Comparison of ENCODE assay signal across 26 mouse cellular contexts in genomic region chr15:45690026-45690425, GRCm38 (mm10).
"Had no signal": no experiment of that assay in that cellular context is flagged by ENCODE, and none has a peak within 500 bp of the region (broad histone marks: within the 10 kb centered on the region; RNA-seq: fewer than 3 reads in every experiment).

No protein-coding gene starts in this region.

- H3K27me3 ChIP-seq: embryonic facial prominence, embryonic 12.5 days; embryonic facial prominence, embryonic 13.5 days; embryonic facial prominence, embryonic 15.5 days; forebrain, embryonic 12.5 days; forebrain, embryonic 13.5 days; forebrain, embryonic 15.5 days had no signal

- H3K4me1 ChIP-seq: embryonic facial prominence, embryonic 10.5 days; embryonic facial prominence, embryonic 12.5 days; embryonic facial prominence, embryonic 13.5 days; embryonic facial prominence, embryonic 15.5 days; forebrain, embryonic 10.5 days; forebrain, embryonic 12.5 days; forebrain, embryonic 13.5 days; forebrain, embryonic 15.5 days; heart, embryonic 10.5 days had no signal

- H3K4me3 ChIP-seq: embryonic facial prominence, embryonic 10.5 days; embryonic facial prominence, embryonic 12.5 days; embryonic facial prominence, embryonic 13.5 days; embryonic facial prominence, embryonic 15.5 days; erythroblast, embryonic 14.5 days; forebrain, embryonic 10.5 days; forebrain, embryonic 12.5 days; forebrain, embryonic 13.5 days; forebrain, embryonic 15.5 days; gastrocnemius, adult 2 months; heart, adult 2 months; heart, embryonic 10.5 days had no signal

- ATAC-seq: forebrain, embryonic 13.5 days; forebrain, embryonic 14.5 days; forebrain, embryonic 15.5 days; forebrain, embryonic 16.5 days; forebrain, postnatal 0 days had no signal

- H3K27ac ChIP-seq: embryonic facial prominence, embryonic 10.5 days; embryonic facial prominence, embryonic 12.5 days; embryonic facial prominence, embryonic 13.5 days; embryonic facial prominence, embryonic 15.5 days; forebrain, embryonic 10.5 days; forebrain, embryonic 12.5 days; forebrain, embryonic 13.5 days; forebrain, embryonic 15.5 days; gastrocnemius, adult 2 months; heart, adult 2 months; heart, embryonic 10.5 days had no signal

- DNase-seq: cerebellum, postnatal 10 days; cerebellum, postnatal 14 days; cerebellum, postnatal 25 days; cerebellum, postnatal 36 days; embryo, embryonic 11 days; forebrain, postnatal 0 days; gastrocnemius, adult 2 months; gastrocnemius, postnatal 10 days; gastrocnemius, postnatal 14 days; gastrocnemius, postnatal 25 days; gastrocnemius, postnatal 36 days; heart, adult 11 months; heart, adult 18-20 months; heart, adult 2 months had no signal

- H3K36me3 ChIP-seq: embryonic facial prominence, embryonic 10.5 days; embryonic facial prominence, embryonic 12.5 days; embryonic facial prominence, embryonic 13.5 days; embryonic facial prominence, embryonic 15.5 days; forebrain, embryonic 10.5 days; forebrain, embryonic 12.5 days; forebrain, embryonic 15.5 days; heart, embryonic 10.5 days had no signal

- H3K4me2 ChIP-seq: embryonic facial prominence, embryonic 12.5 days; embryonic facial prominence, embryonic 13.5 days; embryonic facial prominence, embryonic 15.5 days; forebrain, embryonic 12.5 days; forebrain, embryonic 13.5 days; forebrain, embryonic 15.5 days had no signal

- H3K9ac ChIP-seq: embryonic facial prominence, embryonic 12.5 days; embryonic facial prominence, embryonic 13.5 days; embryonic facial prominence, embryonic 15.5 days; forebrain, embryonic 12.5 days; forebrain, embryonic 13.5 days; forebrain, embryonic 15.5 days; forebrain, postnatal 0 days had no signal

- H3K9me3 ChIP-seq: embryonic facial prominence, embryonic 15.5 days had no signal
